Mouse (Mus musculus) limb, embryonic 14.5 days (tissue): Measurements from ENCODE around the gene Pigh. TPM values are rescaled to one million over a fixed set of nuclear protein-coding genes. Genes with fewer than 3 reads are reported as not detected.

Experiments
- ATAC-seq: fragments of 200-750 bp; cut with Nextera tagmentation; 2 replicates; pipeline ENCODE4 v1.8.0; 2017; ENCODE audit warnings: low read depth, moderate number of reproducible peaks, moderate TSS enrichment; ENCODE audit not compliant: low FRiP score
- DNase-seq: peaks from one replicate; pipeline ENCODE4 v3.0.0-alpha.2; 2015; ENCODE audit warnings: low spot score
- H3K27ac ChIP-seq: fragments of 300-500 bp; sonication (generic); replicated peaks from 2 replicates; pipeline ENCODE4 v1.5.1; 2014; ENCODE audit warnings: low read depth, mild to moderate bottlenecking, low read length, moderate library complexity, mixed read lengths
- H3K27me3 ChIP-seq: fragments of 300-500 bp; sonication (generic); 2 replicates; pipeline ENCODE4 v1.6.1; 2014; ENCODE audit warnings: low read length, mixed read lengths; ENCODE audit not compliant: control insufficient read depth, insufficient read depth
- H3K36me3 ChIP-seq: fragments of 300-500 bp; sonication (generic); 2 replicates; pipeline ENCODE4 v1.6.1; 2014; ENCODE audit warnings: mild to moderate bottlenecking, low read length, moderate library complexity, mixed read lengths; ENCODE audit not compliant: control insufficient read depth, insufficient read depth
- H3K4me1 ChIP-seq: fragments of 300-500 bp; sonication (generic); 2 replicates; pipeline ENCODE4 v1.6.1; 2014; ENCODE audit warnings: antibody characterized with exemption, low read length, mixed read lengths; ENCODE audit not compliant: control insufficient read depth, insufficient read depth
- H3K4me2 ChIP-seq: fragments of 300-500 bp; sonication (generic); replicated peaks from 2 replicates; pipeline ENCODE4 v1.6.1; 2014; ENCODE audit warnings: low read depth, mild to moderate bottlenecking, low read length, moderate library complexity; ENCODE audit not compliant: severe bottlenecking
- H3K4me3 ChIP-seq: fragments of 300-500 bp; sonication (generic); replicated peaks from 2 replicates; pipeline ENCODE4 v1.5.1; 2014; ENCODE audit warnings: low read length
- H3K9ac ChIP-seq: fragments of 300-500 bp; sonication (generic); 2 replicates; pipeline ENCODE4 v1.6.1; 2014; ENCODE audit warnings: mild to moderate bottlenecking, low read depth, low read length, moderate library complexity; ENCODE audit not compliant: severe bottlenecking
- H3K9me3 ChIP-seq: fragments of 300-500 bp; sonication (generic); 2 replicates; pipeline ENCODE4 v1.6.1; 2016; ENCODE audit warnings: low read length; ENCODE audit not compliant: control insufficient read depth
- POLR2A ChIP-seq: fragments of 200-500 bp; IDR thresholded peaks from 2 replicates; pipeline ENCODE4 v1.8.0; 2012; ENCODE audit warnings: inconsistent platforms, mild to moderate bottlenecking, moderate library complexity, borderline replicate concordance; ENCODE audit not compliant: insufficient read depth, insufficient read length; ENCODE audit errors: extremely low read depth
- WGBS: fragments of 180-500 bp; shearing (Covaris S2); extraction: QIAGEN DNeasy Blood & Tissue Kit; methylation state at CpG from one replicate; pipeline ENCODE4 v1.1.7; 2014; 5-methylcytosine and 5-hydroxymethylcytosine counted together
- polyA plus RNA-seq, 2 experiments: library from polyadenylated mRNA; depleted of rRNA in 1 of 2; stranded (reverse) in 1 of 2; unstranded in 1 of 2; fragments of >200 nt; fragmentation: Nextera tagmentation in 1 of 2; extraction: Ambion mirVana in 1 of 2; gene quantifications; 2 replicates each; pipeline versions ENCODE4 v1.2.1 to v1.2.3; 2012 to 2014

The Pigh gene
- polyA plus RNA-seq, 2 experiments: 23.1 to 31.2 TPM

- no peak for TF ChIP-seq POLR2A
- H3K27me3 ChIP-seq: no peaks in the 10 kb centered on the region
- no peak overlapping the region for H3K9ac ChIP-seq
- H3K4me3 ChIP-seq: no peak overlapping the region
- H3K27ac ChIP-seq: no peak overlapping the region
- H3K4me1 ChIP-seq: peaks cover 3% of the 10 kb centered on the region; the same call in 1 of the 2 replicates
- no peaks in the 10 kb centered on the region for H3K36me3 ChIP-seq
- no peaks in the 10 kb centered on the region for H3K9me3 ChIP-seq
- no peak overlapping the region for H3K4me2 ChIP-seq
- DNase-seq (no peak), ATAC-seq (no peak)
- 75% methylated on average over 2 of the region's 2 CpGs for WGBS
Measured at GRCm38 (mm10) chr12:79049807-79050206, 39.6 kb downstream of the Pigh start.

- Histone ChIP-seq H3K9ac (no peak overlapping the region), H3K36me3 (no peaks in the 10 kb centered on the region), H3K4me1 (peaks cover 5% of the 10 kb centered on the region; the same call in 1 of the 2 replicates), H3K9me3 (no peaks in the 10 kb centered on the region), H3K27me3 (no peaks in the 10 kb centered on the region), H3K27ac (no peak overlapping the region), H3K4me3 (no peak overlapping the region), H3K4me2 (no peak overlapping the region)
- WGBS: 88% methylated on average over 1 of the region's 1 CpGs
- ATAC-seq (no peak), DNase-seq (no peak)
- no peak for TF ChIP-seq POLR2A
Measured at GRCm38 (mm10) chr12:79048898-79049297, 40.6 kb downstream of the Pigh start.

- WGBS: 88% methylated on average over 7 of the region's 7 CpGs
- no peak for ATAC-seq
- Histone ChIP-seq H3K4me2 (no peak overlapping the region), H3K36me3 (no peaks in the 10 kb centered on the region), H3K4me3 (no peak overlapping the region), H3K27ac (no peak overlapping the region), H3K9ac (no peak overlapping the region), H3K9me3 (no peaks in the 10 kb centered on the region), H3K4me1 (peaks cover 5% of the 10 kb centered on the region; the same call in 1 of the 2 replicates), H3K27me3 (no peaks in the 10 kb centered on the region)
- DNase-seq: no peak
- no peak for TF ChIP-seq POLR2A
Measured at GRCm38 (mm10) chr12:79047203-79047602, 42.2 kb downstream of the Pigh start.

- WGBS: 62% methylated on average over 6 of the region's 6 CpGs
- Histone ChIP-seq H3K4me1 (peaks cover 5% of the 10 kb centered on the region; the same call in 1 of the 2 replicates), H3K9me3 (no peaks in the 10 kb centered on the region), H3K9ac (no peak overlapping the region), H3K4me2 (no peak overlapping the region), H3K36me3 (no peaks in the 10 kb centered on the region), H3K27me3 (no peaks in the 10 kb centered on the region), H3K27ac (no peak overlapping the region), H3K4me3 (no peak overlapping the region)
- TF ChIP-seq POLR2A: no peak
- ATAC-seq: no peak
- peak; percentile 79 for DNase-seq
Measured at GRCm38 (mm10) chr12:79046171-79046570, 43.3 kb downstream of the Pigh start.

GRCm38 (mm10) chr12:79044668-79045067 is 44.8 kb downstream of the Pigh start:
- WGBS: 55% methylated on average over 8 of the region's 8 CpGs
- Histone ChIP-seq H3K27me3 (no peaks in the 10 kb centered on the region), H3K27ac (no peak overlapping the region), H3K9ac (no peak overlapping the region), H3K4me1 (peaks cover 5% of the 10 kb centered on the region; the same call in 1 of the 2 replicates), H3K36me3 (no peaks in the 10 kb centered on the region), H3K4me2 (no peak overlapping the region), H3K4me3 (no peak overlapping the region), H3K9me3 (no peaks in the 10 kb centered on the region)
- peak; percentile 92 for ATAC-seq
- no peak for TF ChIP-seq POLR2A
- DNase-seq: peak; percentile 81

GRCm38 (mm10) chr12:79041436-79041835 is 48.0 kb downstream of the Pigh start:
- Histone ChIP-seq H3K27me3 (no peaks in the 10 kb centered on the region), H3K9ac (no peak overlapping the region), H3K9me3 (no peaks in the 10 kb centered on the region), H3K36me3 (no peaks in the 10 kb centered on the region), H3K27ac (no peak overlapping the region), H3K4me1 (peaks cover 5% of the 10 kb centered on the region; the same call in 1 of the 2 replicates), H3K4me2 (no peak overlapping the region), H3K4me3 (no peak overlapping the region)
- no peak for DNase-seq
- no peak for ATAC-seq
- TF ChIP-seq POLR2A: no peak
